Mouse (Mus musculus) mouse embryonic stem cell (cell line): ENCODE data around the gene Bdnf.

ENCODE experiments used
- in situ Hi-C, 2 experiments: fragments of 300-500 bp; cut with MboI; formaldehyde crosslinking; loops; 1 replicate in 1 of 2; 3 replicates in 1 of 2; pipeline ENCODE4 v1.14.3; 2019 to 2020; ENCODE audit warnings: low sequenced_read_pairs in 2 of 2, low pct_unique_long_range_greater_than_20kb in 1 of 2, mixed read lengths in 1 of 2; ENCODE audit not compliant: unreplicated experiment in 1 of 2

Bdnf gene

DNA sequence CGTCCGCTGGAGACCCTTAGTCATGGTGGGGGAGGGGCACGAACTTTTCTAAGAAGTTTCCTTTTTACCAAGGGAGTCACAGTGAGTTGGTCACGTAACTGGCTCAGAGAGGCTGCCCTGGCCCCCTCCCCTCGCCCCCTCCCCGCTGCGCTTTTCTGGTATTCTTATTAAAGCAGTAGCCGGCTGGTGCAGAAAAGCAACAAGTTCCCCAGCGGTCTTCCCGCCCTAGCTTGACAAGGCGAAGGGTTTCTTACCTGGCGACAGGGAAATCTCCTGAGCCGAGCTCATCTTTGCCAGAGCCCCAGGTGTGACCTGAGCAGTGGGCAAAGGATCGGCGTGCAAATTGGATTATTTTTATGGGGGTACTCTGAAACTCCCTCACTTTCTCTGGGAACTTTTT is at the start of gene Bdnf:
TSS of gene Bdnf (plus strand) at position 169 of the 400 bp plus-strand sequence.
- in situ Hi-C loops = no loop called here

DNA sequence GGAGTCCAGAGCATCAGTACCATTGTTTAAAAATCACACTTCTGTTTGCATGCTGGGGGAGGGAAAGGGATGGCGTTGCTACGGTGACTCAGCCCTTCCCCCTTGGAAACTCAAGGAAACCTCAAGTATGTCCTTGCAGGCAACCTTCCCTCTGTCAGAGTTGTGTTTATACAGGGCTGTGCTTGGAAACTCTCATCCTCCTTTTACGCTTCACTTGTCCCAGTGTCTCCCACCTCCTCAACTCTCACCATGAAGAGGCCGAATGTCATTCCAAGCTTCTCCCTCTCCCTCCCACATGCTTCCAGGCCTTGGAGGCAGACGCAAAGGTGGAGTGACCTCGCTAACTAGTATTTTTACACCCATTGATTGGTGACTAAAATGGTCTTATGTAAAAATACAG is 47.6 kb upstream of the Bdnf start:
- in situ Hi-C loops = no loop called here

DNA sequence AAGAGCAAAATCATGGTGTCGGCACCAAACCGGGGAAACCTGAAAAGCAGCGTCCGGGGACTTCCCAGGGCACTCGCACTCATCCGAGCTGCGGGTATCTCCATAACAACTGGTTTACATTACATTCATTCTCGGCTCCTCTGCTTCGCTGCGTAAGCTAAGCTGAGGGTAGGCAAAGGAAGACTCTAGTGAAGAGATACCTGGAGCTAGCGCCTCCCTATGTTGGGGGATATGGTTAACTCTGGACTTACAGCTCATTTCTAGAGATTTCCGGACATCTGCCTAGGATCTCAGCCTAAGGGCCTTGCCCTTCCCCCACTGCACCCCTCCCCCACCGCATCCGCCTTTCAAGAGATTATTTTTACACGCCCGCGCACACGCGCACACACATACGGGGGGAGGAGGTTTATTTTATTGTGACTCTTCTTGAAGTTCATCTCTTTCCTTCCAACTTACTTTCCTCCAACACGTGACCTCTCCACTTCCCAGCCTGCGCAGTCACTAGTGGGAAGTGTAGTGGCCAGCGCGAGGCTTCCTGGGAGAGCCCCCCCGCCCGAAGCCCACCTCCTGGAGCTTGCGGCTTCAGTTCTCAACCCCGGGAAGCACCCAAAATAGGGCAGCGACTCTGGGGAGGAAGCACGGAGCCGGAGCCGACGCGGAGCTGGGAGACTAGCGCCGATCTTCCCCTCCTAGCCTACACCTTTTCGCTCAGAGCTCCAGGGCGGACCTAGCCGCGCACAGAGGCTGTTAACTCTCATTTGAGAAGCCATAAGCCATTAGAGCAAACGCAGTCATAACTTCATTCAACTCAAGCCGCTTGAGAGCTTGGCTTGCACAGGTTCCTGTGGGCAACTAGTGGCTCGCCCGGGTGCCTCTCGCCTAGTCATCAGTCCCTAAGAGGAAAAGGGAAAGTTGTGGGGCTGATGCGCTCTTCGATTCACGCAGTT is 718 bp upstream of the Bdnf start:
- in situ Hi-C loops = no loop called here

DNA sequence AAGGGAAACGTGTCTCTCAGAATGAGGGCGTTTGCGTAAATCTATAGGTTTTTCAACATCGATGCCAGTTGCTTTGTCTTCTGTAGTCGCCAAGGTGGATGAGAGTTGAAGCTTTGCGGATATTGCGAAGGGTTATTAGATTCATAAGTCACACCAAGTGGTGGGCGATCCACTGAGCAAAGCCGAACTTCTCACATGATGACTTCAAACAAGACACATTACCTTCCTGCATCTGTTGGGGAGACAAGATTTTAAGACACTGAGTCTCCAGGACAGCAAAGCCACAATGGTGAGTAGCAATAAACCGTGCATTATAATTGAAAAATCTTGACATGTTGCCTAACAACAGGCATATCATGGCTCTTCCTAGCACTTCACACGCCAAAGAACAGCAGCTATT is 551 bp downstream of the Bdnf start:
- in situ Hi-C loops = loop anchor here (25.0 kb wide), 2 partner anchors 388 to 838 kb away; partner anchors contain the start of genes Kif18a (in 2 of the 2) and Mettl15 (in 2 of the 2)

DNA sequence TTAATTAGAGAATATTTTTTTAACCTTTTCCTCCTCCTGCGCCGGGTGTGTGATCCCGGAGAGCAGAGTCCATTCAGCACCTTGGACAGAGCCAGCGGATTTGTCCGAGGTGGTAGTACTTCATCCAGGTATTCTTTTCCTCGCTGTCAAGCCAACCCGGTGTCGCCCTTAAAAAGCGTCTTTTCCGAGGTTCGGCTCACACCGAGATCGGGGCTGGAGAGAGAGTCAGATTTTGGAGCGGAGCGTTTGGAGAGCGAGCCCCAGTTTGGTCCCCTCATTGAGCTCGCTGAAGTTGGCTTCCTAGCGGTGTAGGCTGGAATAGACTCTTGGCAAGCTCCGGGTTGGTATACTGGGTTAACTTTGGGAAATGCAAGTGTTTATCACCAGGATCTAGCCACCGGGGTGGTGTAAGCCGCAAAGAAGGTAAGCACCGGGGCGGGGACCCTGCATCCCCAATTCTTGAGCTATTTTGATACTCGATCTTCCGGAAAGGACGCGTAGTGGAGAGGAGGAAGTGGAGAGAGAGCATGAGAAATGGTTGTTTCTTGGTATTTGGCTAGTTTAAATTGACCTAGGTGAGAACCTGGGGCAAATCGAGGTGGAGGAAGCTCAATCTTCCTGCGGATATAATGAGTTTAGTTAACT is 1.6 kb downstream of the Bdnf start:
- in situ Hi-C loops = loop anchor here (25.0 kb wide), 2 partner anchors 389 to 839 kb away; partner anchors contain the start of genes Kif18a (in 2 of the 2) and Mettl15 (in 2 of the 2)

DNA sequence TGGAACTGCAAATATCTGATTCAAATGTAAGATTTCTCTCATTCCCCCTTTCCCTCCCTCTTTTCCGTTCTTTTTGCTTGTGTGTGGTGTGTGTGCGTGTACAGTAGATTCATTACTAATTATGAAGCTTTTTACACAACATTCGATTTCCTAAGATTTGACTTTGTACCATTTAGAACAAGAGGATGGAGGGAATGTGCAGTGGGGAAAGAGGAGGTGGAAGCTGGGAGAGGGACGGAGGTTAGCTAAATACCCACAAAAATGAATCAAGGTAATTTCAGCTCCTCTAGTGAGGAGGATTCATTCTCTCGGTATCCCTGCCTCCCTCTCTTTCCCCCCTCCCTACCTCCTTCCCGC is 2.1 kb downstream of the Bdnf start:
- in situ Hi-C loops = loop anchor here (25.0 kb wide), 2 partner anchors 389 to 839 kb away; partner anchors contain the start of genes Kif18a (in 2 of the 2) and Mettl15 (in 2 of the 2)

DNA sequence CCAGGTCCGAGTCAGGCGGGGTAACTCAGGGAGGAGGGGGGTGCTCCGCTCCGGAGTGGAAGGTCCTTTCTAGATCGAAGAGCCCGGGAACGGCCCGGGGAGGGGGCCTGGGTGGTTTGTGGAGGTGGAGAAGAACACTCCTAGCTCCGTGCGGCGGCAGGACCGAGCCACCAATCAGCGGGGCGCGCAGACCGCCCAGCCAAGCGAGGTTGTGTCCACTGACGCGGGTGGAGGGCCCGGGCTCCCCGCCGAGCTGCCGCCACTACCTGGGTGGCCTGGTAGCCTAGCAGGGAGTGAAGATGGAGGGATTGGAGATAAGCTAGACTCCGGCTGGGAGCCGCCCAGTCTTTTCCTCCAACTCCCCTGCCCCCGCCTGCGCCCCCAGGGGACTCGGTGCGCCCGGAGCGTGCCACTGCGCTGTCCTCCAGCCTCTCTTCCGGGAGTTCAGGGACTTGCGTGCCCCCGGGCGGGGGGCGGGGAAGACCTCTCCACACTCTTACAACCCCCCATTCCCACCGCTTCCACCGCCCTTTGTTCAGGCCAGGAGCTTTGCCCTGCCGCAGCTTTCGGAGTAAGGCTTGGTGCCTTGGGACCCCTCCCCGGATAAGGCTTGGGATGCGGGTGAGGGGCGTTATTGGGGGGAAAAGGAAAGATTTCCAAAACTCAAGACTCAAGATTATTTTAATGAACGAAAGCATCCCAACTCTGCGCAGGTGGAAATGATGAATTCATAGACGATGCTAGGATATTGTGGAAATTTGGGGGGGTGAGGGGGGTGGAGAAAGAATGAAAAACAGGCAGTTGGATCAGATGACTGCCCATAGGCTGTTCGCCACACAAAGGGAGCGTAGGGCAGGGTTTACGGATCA is 3.0 kb downstream of the Bdnf start:
- in situ Hi-C loops = loop anchor here (25.0 kb wide), 2 partner anchors 390 to 840 kb away; partner anchors contain the start of genes Kif18a (in 2 of the 2) and Mettl15 (in 2 of the 2)

DNA sequence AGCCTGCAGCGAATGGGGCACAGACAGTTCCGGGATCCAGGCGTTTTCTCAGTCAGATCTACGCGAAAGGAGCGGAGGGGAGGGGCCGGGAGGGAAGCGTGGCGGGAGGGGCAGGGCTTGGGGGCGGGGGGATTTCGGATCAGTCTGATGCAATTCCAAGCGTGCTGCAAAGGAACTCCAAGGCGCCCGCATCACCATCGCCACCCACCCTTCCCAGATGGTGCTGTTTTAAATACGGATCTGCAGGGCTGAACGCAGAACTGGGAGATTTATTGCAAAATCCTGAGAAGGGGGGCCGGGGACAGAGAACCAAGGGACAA is 3.5 kb downstream of the Bdnf start:
- in situ Hi-C loops = loop anchor here (25.0 kb wide), 2 partner anchors 391 to 841 kb away; partner anchors contain the start of genes Kif18a (in 2 of the 2) and Mettl15 (in 2 of the 2)

DNA sequence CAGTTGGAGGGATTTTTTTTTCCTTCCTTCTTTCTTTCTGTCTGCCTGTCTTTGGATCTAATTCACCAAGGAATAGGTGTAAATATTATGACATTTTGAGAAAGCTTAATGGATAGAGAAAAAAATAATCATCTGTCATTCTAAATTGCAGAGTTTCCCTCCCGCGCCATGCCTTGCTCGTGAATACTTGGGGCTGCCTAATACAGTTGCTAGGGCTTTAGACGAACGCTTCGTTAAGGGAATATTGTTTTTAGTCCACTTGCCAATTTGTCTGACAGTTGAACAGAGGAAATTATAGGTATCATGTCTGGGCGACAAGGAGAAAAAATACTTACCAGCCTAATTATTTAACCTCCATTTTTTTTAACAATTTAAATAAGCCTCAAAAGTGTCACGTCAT is 4.0 kb downstream of the Bdnf start:
- in situ Hi-C loops = loop anchor here (25.0 kb wide), 2 partner anchors 391 to 841 kb away; partner anchors contain the start of genes Kif18a (in 2 of the 2) and Mettl15 (in 2 of the 2)

DNA sequence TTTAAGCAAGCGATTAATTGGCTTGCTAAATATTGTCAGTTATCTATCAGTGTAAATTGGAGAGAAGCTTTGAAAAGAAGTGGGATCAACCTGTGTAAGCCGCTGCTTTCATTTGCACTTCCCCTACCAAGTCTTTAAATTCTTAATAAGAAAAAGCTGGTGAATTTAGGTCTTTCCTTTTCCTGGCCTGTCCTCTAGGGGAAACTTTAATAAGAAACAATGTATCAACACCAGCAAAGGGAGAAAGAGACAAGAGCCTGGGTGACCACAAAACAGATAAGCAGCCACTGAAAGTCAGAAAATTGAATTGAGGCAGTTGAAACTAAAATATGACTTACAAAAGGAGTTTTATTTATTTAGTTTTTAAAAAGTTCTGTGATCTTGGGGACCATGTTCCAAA is 4.9 kb downstream of the Bdnf start:
- in situ Hi-C loops = loop anchor here (25.0 kb wide), 2 partner anchors 392 to 842 kb away; partner anchors contain the start of genes Kif18a (in 2 of the 2) and Mettl15 (in 2 of the 2)

DNA sequence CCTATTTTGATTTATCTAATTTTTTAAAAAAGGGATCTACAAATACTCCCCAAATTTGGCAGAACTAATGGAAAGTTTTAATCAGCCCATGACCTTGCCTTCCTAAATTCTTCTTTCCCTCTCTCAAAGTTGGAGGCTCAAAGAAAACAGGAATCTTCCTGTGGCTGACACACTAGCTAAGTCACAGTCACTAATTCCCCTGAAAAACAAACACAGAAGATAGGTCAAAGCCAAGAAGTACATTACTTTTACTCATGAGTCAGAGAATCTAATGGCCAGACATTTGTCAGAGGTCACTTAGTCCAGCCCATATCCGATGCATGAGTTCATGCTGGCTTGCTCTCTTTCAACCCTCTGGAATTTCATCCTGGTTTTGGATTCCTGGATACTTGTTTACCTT is 6.6 kb downstream of the Bdnf start:
- in situ Hi-C loops = loop anchor here (25.0 kb wide), 2 partner anchors 394 to 844 kb away; partner anchors contain the start of genes Kif18a (in 2 of the 2) and Mettl15 (in 2 of the 2)

DNA sequence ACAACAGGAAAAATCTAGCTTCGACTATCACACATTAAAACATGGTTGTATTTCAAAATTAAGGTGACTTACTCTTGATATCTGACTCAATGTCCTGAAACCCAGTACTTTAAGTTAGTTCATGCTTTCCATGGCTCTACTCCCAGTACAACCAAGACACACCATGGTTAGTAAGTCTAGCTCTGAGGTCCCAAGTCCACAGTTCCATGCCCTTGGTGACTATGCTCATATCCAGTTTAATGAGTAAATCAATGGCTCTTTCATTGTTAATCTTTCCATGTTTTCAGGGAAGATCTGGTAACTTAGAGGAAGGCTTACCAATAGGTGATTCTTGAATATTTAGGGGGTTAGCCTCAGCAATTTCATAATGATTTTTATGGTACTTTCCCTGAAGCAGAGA is 14.2 kb downstream of the Bdnf start:
- in situ Hi-C loops = loop anchor here (25.0 kb wide), 2 partner anchors 401 to 851 kb away; partner anchors contain the start of genes Kif18a (in 2 of the 2) and Mettl15 (in 2 of the 2)

DNA sequence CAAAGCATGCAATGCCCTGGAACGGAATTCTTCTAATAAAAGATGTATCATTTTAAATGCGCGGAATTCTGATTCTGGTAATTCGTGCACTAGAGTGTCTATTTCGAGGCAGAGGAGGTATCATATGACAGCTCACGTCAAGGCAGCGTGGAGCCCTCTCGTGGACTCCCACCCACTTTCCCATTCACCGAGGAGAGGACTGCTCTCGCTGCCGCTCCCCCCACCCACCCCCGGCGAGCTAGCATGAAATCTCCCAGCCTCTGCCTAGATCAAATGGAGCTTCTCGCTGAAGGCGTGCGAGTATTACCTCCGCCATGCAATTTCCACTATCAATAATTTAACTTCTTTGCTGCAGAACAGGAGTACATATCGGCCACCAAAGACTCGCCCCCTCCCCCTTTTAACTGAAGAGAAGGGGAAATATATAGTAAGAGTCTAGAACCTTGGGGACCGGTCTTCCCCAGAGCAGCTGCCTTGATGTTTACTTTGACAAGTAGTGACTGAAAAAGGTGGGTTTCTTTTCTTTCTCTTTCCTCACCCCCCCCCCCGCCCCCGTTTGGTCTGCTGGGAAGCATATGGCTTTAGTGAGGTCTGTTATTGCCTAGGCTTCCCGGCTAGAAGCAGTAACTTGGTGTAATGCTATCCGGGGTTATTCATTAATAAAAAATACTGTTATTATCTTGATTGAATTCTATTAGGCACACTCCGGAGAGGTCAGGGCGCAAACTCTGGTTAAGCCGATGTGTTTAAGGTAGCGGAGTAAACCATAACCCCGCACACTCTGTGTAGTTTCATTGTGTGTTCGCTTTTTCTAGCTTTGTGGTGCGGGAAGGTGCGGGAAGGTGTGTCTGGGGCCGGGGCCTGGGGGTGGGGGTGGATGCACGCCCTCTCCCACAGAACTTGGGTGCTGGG is 18.0 kb downstream of the Bdnf start:
- in situ Hi-C loops = loop anchor here (25.0 kb wide), 2 partner anchors 405 to 855 kb away; partner anchors contain the start of genes Kif18a (in 2 of the 2) and Mettl15 (in 2 of the 2)

DNA sequence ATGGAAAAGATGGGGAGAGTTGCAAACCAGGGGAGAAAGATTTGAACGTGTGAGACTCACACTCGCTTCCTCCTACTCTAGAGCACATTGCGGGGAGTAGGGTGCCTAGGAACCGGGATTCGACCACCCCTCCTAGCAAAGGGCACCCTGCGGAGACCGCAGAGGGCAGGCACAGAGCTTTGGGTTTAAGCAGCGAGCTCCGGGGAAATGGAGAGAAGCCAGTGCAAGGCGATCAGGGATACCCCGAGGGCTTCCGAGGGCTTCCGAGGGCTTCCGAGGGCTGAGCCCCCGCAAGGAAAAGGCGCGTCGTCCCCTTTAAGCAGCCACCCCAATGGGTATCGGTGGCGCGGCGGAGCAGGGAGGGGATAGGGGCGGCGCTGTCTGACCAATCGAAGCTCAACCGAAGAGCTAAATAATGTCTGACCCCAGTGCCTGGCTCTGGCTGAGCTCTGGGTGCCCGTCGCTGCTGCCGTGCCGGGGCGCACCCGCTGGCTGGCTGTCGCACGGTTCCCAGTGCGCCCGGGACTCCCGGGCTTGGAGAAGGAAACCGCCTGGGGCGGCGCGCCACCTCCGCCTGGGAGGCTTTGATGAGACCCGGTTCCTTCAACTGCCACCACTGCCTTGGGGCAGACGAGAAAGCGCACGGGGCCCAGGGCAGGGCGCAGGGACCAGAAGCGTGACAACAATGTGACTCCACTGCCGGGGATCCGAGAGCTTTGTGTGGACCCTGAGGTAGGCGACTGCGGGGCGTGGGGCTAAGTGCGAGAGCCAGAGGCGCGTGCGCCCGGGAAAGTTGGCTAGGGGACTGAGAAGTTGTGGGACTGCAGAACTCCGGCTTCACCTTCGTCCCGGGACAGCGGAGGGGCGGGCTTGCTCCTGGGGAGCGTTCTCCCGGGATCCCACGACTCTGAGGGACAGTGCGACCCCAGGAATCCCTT is 18.9 kb downstream of the Bdnf start:
- in situ Hi-C loops = loop anchor here (25.0 kb wide), 2 partner anchors 406 to 856 kb away; partner anchors contain the start of genes Kif18a (in 2 of the 2) and Mettl15 (in 2 of the 2)

DNA sequence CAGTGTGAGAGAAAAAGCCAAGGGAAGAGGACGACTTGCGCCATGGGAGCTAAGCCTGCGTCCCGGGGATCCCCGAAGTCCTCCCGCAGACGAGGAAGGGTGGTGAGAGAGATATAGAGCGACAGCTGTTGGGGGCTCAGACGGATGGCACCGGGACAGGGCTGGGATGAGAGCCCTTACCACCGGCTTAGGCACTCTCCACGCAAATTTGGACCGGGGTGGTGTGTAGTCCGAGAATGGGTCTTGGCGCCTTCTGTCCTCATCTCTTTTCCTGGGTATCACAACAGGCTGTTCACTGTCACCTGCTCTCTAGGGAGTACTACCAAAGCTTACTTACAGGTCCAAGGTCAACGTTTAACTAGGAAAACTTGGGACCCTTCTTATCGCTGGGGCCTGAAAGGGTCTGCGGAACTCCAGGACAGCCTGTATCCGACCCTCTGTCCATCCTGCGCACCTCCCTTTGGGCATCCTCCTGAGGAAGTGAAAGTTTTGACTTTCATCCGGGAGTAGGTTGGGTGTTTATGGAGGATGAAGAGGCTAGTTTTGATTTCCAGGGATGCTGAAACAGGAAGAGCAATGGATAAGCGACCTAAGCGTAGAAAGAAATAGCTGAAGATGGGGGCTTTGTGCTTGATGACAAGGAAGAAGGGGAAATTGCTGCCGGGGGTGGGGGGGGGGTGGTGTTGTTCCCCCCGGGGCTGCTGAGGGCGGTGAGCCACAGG is 19.8 kb downstream of the Bdnf start:
- in situ Hi-C loops = loop anchor here (25.0 kb wide), 2 partner anchors 407 to 857 kb away; partner anchors contain the start of genes Kif18a (in 2 of the 2) and Mettl15 (in 2 of the 2)
